Mouse (Mus musculus): ENCODE measurements around the gene Slc27a5. TPM values are rescaled to one million over a fixed set of nuclear protein-coding genes. Genes with fewer than 3 reads are reported as not detected.
A peak's percentile ranks its signal among the peaks of the same experiment; 100 is the strongest.

The Slc27a5 gene
- total and polyA plus RNA-seq, 3 experiments: 0.04 TPM; not detected in 2

DNA sequence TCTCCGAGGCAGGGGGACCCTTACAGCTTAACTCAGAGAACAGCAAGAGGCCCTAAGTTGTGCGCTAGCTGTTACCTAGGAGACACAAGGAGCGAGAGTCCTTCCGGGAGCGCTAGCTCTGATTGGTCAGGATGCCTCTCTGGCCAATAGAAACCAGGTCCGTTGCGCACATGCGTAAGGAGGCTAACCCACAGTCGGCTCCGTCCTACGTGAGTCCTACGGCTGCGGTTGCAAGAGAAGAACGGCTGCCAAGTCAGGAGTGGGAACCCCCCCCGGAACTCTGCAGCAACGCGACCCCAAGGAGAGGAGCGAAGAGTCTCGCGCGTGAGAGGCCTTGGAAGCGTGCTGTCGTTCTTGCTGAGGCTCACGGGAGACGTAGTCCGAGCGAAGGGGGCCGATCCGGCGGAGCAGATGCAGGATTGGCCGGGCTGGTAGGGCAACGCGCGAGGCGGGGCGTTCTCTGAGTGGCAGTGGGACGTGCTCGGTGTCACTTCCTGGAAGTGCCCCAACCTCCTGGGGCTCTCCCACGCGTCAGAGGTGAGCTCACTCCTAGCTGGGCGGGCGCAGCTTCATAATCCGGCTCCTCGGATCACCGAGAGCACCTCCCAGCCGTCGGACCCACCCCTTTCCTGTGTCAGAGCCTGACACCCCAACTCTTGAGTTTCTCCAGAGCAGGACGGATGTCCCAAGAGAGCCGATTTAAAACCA, 20.2 kb downstream of the Slc27a5 start, which contains the start of gene Zfp446:
Gene Zfp446, plus strand, starts transcription at position 167 of the 708 bp plus-strand sequence.
- peaks cover 10 to 31% of the 10 kb centered on the region in 2 experiments; a peak in 3 of 4 replicates for H3K4me1 ChIP-seq (ENCODE audit: control insufficient read depth in 1 of 2, insufficient read depth in 2 of 2)
- DNase-seq (ENCODE audit: extremely low read depth): peak; percentile 96
- H3K9ac ChIP-seq (ENCODE audit: insufficient read depth, low read depth): peak within 1 kb of the TSS; percentile 66
- H3K27me3 ChIP-seq (replicated peaks): no peaks in the 10 kb centered on the region
- in situ Hi-C loops (cut with MboI; ENCODE audit: low pct_ligation_motif_present, low pct_unique_long_range_greater_than_20kb, low sequenced_read_pairs) (no loop called here), dilution Hi-C loops (cut with MboI; ENCODE audit: extremely low pct_ligation_motif_present, extremely low pct_unique_long_range_greater_than_20kb, low sequenced_read_pairs) (no loop called here)
- peak within 1 kb of the TSS; percentile 72 for H3K4me2 ChIP-seq (ENCODE audit: insufficient read depth, low read depth, poor library complexity, severe bottlenecking)
- TF ChIP-seq MAX (IDR thresholded peaks at IDR 0.05; ENCODE audit: low read length) (peak; percentile 89), UBTF (IDR thresholded peaks at IDR 0.05; ENCODE audit: low read depth, low read length) (no peak), ZC3H11A (IDR thresholded peaks at IDR 0.05; ENCODE audit: low read depth, low read length) (no peak), MEF2A (IDR thresholded peaks at IDR 0.05; ENCODE audit: borderline replicate concordance, low read depth, low read length) (peak; percentile 27; the same call in 1 of the 2 replicates), MAZ (IDR thresholded peaks at IDR 0.05; ENCODE audit: low read depth, low read length) (peak; percentile 86), ZMIZ1 (IDR thresholded peaks at IDR 0.05; ENCODE audit: low read depth, low read length) (0 out of 2 replicates have a peak, but pooled peaks have one; percentile 36), MXI1 (IDR thresholded peaks at IDR 0.05; ENCODE audit: low read depth, low read length) (peak; percentile 66), JUND (conservative IDR thresholded peaks at IDR 0.05; ENCODE audit: low read depth, low read length) (no peak), HCFC1 (IDR thresholded peaks at IDR 0.05; ENCODE audit: low read depth, low read length) (peak; percentile 93), BHLHE40 (IDR thresholded peaks at IDR 0.05; ENCODE audit: low read depth, low read length) (peak; percentile 65), PAX5 (IDR thresholded peaks at IDR 0.05; ENCODE audit: low read length) (no peak), EP300 (IDR thresholded peaks at IDR 0.05; ENCODE audit: low read length) (no peak), ZKSCAN1 (IDR thresholded peaks at IDR 0.05; ENCODE audit: borderline replicate concordance, low read depth, low read length) (no peak), MYC (IDR thresholded peaks at IDR 0.05; ENCODE audit: low read depth, low read length) (no peak), ELF1 (IDR thresholded peaks at IDR 0.05; ENCODE audit: low read depth, low read length) (peak; percentile 92), POLR2A (IDR thresholded peaks at IDR 0.05; ENCODE audit: low read depth, low read length) (peak; percentile 63), CHD2 (IDR thresholded peaks at IDR 0.05; ENCODE audit: low read length) (peak; percentile 72), ZNF384 (IDR thresholded peaks at IDR 0.05; ENCODE audit: low read depth, low read length) (no peak), CTCF (conservative IDR thresholded peaks at IDR 0.05 in 1 of 2, IDR thresholded peaks at IDR 0.05 in 1 of 2; ENCODE audit: low read depth in 2 of 2, low read length in 2 of 2) (no peak), IRF4 (IDR thresholded peaks at IDR 0.05; ENCODE audit: low read depth, low read length) (peak; percentile 45; the same call in 1 of the 2 replicates), SIN3A (IDR thresholded peaks at IDR 0.05; ENCODE audit: low read length) (no peak; the same call in none of the 2 replicates), CHD1 (IDR thresholded peaks at IDR 0.05; ENCODE audit: low read depth, low read length) (no peak), SMC3 (IDR thresholded peaks at IDR 0.05; ENCODE audit: low read depth, low read length) (no peak), MAFK (IDR thresholded peaks at IDR 0.05; ENCODE audit: insufficient replicate concordance, low read length) (no peak), RAD21 (IDR thresholded peaks at IDR 0.05; ENCODE audit: low read depth, low read length) (no peak), ETS1 (conservative IDR thresholded peaks at IDR 0.05; ENCODE audit: low read depth, low read length) (peak; percentile 40), KAT2A (IDR thresholded peaks at IDR 0.05; ENCODE audit: insufficient replicate concordance, low read length) (peak; percentile 73; the same call in 1 of the 2 replicates), NELFE (IDR thresholded peaks at IDR 0.05; ENCODE audit: low read depth, low read length) (peak; percentile 65; the same call in 1 of the 2 replicates), TCF12 (IDR thresholded peaks at IDR 0.05; ENCODE audit: low read depth, low read length) (peak; percentile 69), NRF1 (IDR thresholded peaks at IDR 0.05; ENCODE audit: low read depth, low read length) (peak; percentile 89), RCOR1 (conservative IDR thresholded peaks at IDR 0.05; ENCODE audit: low read depth, low read length) (0 out of 2 replicates have a peak, but pooled peaks have one; percentile 52)
- H3K36me3 ChIP-seq (replicated peaks in 1 of 2; ENCODE audit: control insufficient read depth in 1 of 2, insufficient read depth in 1 of 2, low read length in 1 of 2): peaks cover 12 to 26% of the 10 kb centered on the region in 2 experiments
- H3K9me3 ChIP-seq (replicated peaks; ENCODE audit: low read length): no peaks in the 10 kb centered on the region
- H3K27ac ChIP-seq (ENCODE audit: insufficient read depth, low read depth): peak within 1 kb of the TSS; percentile 74
- no peaks in the 10 kb centered on the region for H3K79me2 ChIP-seq (replicated peaks; ENCODE audit: control insufficient read depth, extremely low read depth, insufficient read depth, poor library complexity, severe bottlenecking)
- peak within 1 kb of the TSS; percentile 73 to 80 (median 74) for H3K4me3 ChIP-seq (replicated peaks in 1 of 3; ENCODE audit: low read depth in 2 of 3, low read length in 2 of 3, poor library complexity in 1 of 3)
